Mouse (Mus musculus) kidney, adult 11 months (tissue): ENCODE data around the gene Epha6.

Experiments used
- DNase-seq: peaks from one replicate; pipeline ENCODE4 v3.0.0; 2022

Gene Epha6

DNA sequence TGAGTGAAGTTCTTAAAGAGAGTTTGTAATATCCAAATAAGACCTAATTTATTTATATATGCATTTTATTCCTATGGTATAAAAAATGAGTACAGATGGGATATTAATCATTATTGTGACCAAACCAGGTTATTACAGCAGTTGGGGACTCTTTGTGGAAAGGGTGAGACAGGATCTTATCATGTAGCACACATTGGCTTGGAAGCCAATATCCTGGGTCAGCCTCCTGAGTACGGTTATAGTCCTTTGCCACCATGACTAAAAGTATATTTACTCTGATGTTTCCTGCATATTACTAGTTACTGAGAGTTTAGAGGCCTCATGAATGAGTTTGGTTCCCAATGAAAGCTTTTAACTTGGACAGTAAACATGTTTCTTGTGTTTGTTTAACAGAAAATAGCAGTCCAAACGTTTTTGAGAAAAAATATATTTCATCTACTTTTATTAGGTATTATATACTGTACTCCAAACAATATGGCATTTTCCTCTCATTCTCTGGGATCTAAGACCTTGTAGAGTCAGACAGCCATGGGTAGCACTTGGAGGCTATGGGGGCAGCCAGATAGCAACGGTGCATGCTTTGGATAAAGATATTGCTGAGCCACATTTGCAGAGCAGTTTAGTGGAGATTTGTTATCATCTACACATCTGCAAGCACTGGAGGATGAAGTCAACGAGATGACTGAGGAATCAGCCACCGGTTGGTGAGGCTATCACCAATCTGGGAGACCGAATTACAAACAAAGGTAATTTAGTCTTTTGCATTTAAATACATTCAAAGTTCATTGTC is 340.4 kb downstream of the Epha6 start:
- no peak for DNase-seq

- no peak for DNase-seq
Observed at GRCm38 (mm10) chr16:60258151-60258635, 347.1 kb downstream of the Epha6 start.

DNA sequence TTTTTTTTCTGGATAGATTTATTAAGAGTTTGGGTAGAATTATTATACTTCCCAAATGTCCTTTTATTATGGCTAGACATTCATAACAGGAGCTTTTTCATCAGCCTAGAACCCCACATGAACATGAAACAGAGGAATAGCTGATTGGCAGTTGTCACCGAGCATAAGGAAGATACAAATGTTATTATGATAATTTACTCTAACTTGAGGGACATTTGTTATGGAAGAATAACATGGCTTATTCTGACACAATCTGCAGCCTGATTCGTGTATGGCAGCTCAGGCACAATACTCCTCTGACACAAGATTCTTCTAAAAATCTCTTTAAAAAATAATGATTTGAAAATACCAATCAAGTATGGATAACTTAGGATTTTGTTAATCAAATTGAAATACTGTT is 347.7 kb downstream of the Epha6 start:
- DNase-seq, result no peak

- no peak for DNase-seq
Observed at GRCm38 (mm10) chr16:60257044-60257443, 348.3 kb downstream of the Epha6 start.

- no peak for DNase-seq
Observed at GRCm38 (mm10) chr16:60239356-60240190, 365.8 kb downstream of the Epha6 start.

DNA sequence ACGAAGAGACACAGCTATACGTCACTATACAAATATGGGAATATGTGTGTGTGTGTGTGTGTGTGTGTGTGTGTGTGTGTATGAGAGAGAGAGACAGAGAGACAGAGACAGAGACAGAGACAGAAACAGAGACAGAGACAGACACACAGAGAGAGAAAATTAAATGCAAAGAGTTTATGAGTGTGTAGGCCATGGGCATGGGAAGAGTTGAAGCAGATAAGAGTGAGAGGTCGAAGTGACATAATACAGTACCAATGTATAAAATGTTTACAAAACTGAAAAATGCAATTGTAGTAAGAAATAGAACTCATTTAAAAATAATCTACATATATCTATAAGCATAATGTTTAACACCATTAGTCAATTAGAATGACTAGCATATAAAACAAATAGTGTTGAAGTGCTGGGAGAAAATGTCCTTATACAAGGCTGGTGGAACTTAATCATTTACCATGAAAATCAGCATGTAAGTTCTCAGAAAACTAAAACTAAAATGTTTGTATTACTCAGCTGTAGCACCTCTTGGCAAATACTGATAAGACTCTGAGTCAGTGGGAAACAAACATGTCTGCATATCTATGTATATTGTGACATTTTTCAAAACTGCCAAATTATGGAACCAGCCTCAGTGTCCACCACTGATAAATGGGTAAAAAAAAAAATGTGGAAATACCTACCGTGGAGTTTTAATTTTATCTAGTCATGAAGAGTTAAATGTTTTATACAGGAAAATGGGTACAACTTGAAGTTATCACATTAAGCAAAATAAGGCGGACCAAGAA is 371.2 kb downstream of the Epha6 start:
- DNase-seq, result no peak

DNA sequence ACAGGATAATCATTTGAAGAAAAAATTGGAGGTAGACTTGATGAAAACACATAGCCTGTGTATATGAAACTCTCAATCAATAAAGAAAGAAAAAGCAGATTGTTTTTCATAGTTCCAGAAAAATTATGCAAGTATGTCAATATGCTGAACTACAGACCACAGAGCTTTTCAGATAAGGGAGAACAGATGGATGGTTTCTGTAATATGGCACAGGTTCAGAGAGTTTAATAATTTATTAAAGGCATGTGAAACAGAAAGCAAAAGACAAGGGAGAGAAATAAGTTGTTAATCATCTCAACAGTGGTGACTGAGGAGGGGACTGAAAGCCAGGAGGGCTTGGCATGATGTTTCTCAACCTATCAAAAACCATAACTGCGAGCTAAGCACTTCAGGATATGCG is 372.3 kb downstream of the Epha6 start:
- DNase-seq, result no peak

GRCm38 (mm10) chr16:60209151-60209550 is 396.2 kb downstream of the Epha6 start:
- DNase-seq, result no peak

- DNase-seq, result no peak
Observed at GRCm38 (mm10) chr16:60175580-60175979, 429.8 kb downstream of the Epha6 start.

DNA sequence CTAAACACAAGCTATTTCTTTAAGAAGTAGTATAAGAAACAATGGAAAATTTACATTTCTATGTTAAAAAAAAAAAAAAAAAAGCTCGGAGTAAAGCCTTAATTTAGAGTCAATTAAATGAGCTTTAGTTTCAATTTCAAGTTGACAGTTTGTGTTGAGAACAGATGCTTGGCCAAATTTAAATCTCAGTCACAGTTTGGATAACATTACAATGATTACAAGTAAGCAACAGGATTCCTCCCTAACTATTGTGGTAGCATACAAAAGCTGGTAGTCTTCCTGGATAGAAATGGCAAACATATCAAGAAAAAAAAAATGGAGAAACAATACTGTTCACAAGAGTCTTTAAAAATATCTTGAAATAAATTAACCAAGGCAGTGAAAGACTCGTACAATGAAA is 452.9 kb downstream of the Epha6 start:
- DNase-seq, result no peak

DNA sequence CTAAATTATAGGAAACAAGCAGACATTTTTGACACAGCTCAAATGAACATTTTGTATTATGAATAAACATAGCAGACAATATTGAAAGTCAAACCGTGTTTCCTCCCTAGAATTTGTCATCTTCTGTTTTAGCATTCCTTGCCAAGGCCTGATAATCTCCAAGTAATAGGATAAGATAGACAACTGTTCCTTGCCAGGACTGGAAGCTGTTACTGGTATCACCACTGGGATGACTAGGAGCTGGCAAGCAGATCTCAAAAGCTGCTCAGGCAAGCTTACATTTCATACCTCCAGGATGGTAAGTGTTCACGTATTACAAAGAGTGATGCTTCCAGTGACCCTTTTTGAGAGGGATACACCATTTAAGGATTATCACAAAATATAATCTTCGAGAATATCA is 461.0 kb downstream of the Epha6 start:
- DNase-seq, result no peak

- DNase-seq, result no peak
Observed at GRCm38 (mm10) chr16:60121435-60121834, 483.9 kb downstream of the Epha6 start.

DNA sequence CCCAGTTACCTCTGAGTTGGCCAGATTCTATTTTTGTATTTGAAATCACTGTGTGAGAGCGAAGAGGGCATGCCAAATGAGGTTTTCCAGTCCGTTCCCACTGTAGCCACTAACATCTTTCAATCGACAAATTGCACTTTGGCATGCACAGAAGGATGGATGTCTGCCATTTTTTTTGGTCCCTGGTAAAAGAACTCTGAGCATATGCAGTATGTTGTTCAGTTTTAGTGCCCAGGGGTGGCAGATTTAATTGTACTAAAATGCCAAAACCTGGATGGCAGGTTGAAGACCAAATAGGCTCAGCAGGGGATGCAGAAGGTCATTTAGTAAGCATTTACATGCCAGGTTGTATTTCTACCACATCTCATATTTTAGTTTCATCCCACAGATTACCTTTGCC is 503.1 kb downstream of the Epha6 start:
- DNase-seq, result no peak

DNA sequence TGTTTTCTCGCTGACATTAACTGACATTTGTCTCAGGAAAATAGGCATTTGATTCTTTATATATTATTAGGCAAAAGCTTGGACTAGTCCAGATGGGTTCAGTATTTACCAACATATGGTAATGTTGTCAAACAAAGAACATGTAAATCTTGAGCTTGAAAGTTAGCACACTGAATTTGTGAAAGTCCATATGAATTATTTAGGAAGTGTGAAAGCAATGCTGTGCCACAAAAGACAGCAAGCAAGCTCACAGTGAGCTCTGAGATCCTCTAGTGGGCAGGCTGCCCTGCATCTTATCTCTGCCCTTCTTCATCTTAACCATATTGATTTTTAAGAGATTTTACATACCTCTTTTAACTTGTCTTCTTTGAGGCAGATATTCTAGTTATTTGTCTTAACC is 510.0 kb downstream of the Epha6 start:
- no peak for DNase-seq

- no peak for DNase-seq
Observed at GRCm38 (mm10) chr16:60086976-60087375, 518.4 kb downstream of the Epha6 start.

GRCm38 (mm10) chr16:60070457-60071112 is 534.7 kb downstream of the Epha6 start:
- DNase-seq, result no peak

DNA sequence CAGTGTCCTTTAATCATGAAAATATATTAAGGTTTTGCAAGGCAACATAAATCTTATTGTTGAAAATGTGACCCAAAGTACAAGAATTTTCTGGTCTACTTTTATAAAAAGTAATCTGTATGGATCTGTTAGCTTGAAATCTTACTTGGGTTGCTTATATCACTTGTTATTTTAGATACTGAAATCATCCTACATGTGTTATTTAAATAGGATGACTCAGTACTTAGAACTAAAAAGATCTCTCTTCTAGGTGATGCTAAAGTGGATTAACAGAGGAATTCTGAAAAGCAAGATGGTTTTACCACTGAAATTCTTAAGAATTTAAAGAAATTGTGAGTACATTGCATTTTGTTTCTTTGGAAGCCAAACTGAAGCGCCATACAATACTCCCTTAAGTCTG is 561.5 kb downstream of the Epha6 start:
- DNase-seq, result no peak

DNA sequence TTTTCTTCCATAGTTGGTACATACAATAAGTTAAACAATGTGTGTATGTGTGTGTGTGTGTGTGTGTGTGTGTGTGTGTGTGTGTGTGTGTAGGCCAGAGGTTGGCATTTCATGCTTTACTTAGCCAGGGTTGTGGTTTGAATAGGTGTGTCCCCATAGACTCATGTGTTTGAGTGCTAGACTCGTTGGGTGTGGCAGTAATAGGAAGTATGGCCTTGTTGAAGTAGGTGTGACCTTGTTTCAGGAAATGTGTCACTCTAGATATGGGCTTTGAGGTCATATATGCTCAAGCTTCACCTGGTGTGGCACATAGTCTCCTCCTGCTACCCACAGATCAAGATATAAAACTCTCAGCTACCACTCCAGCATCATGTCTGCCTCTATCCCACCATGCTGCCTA is 577.0 kb downstream of the Epha6 start:
- no peak for DNase-seq

- no peak for DNase-seq
Observed at GRCm38 (mm10) chr16:60006857-60007568, 598.3 kb downstream of the Epha6 start.

DNA sequence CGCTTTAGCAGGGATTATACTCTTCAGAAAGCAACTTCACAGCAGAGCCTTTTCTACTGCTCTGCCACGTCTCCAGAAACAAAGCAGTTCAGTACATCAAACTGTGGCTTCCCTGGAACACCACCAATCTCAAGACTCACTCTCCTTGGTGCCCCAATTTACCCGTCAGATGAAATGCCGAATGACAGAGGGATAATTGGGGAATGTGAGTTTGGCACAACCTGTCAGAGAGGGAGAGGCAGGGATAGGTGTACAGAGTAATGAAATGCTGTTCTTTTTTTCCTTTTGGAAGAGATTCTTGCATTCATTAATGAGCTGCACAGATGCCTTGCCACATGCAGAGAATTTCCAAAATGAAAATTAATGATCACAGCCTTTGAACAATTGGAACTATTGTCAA is 635.5 kb downstream of the Epha6 start:
- no peak for DNase-seq

DNA sequence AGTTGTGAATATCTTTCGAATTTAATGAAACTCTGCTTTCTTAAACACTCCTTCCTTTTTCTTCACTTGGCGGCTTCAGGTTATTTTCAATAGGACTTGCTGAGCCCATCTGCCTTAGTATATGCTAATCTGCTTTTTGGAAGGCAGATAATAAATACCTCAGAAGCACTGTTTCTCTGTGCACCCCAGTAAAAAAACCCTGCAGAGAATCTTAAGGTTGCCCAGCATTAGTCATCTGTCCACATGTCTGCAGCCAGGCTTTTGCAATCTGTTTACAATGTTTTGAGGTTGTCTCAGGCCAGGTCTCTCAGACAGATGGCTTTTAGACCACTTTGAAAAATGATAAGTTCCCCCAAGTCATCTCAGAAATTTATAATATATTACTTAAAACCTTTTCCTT is 649.6 kb downstream of the Epha6 start:
- no peak for DNase-seq

DNA sequence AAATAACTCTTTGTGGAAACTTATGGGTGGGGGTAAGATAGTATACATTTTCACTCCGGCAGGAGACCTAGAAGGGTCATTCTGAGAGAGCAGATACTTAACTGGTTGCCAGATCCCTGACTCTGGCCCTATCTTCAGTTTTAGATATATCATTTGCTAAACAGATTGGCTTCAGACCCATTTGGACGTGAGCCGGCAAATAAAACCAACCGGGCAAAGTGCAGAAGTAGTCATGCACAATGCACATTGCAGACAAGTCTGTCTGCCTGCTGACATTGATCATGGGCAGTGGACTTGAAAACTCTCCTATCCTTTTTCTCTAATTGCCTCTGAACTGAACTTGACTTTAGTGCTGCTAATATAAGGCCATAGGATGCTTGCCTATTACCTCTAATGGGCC is 681.6 kb downstream of the Epha6 start:
- peak; percentile 49 for DNase-seq
